Mouse (Mus musculus) liver, adult 2 months (tissue): ENCODE results near the gene Mylk4. TPM values are rescaled to one million over a fixed set of nuclear protein-coding genes. Genes with fewer than 3 reads are reported as not detected.

ENCODE experiments used
- DNase-seq: peaks from one replicate; pipeline ENCODE4 v3.0.0-alpha.2; 2011; ENCODE audit warnings: low read depth, low spot score; ENCODE audit errors: extremely low read depth
- H3K27ac ChIP-seq: fragments of 200-500 bp; replicated peaks from 2 replicates; pipeline ENCODE4 v1.5.1; 2012; ENCODE audit warnings: low read depth, mild to moderate bottlenecking, control low read depth, inconsistent platforms, low read length; ENCODE audit not compliant: insufficient read depth
- H3K27me3 ChIP-seq: fragments of 200-500 bp; 2 replicates; pipeline ENCODE4 v1.6.1; 2012; ENCODE audit warnings: mild to moderate bottlenecking, moderate library complexity, low read length, inconsistent platforms; ENCODE audit not compliant: control insufficient read depth, insufficient read depth
- H3K36me3 ChIP-seq: fragments of 200-500 bp; 2 replicates; pipeline ENCODE4 v1.6.1; 2012; ENCODE audit warnings: low read length, inconsistent platforms; ENCODE audit not compliant: control insufficient read depth, insufficient read depth
- H3K4me1 ChIP-seq: fragments of 200-500 bp; 2 replicates; pipeline ENCODE4 v1.6.1; 2011; ENCODE audit warnings: low read length; ENCODE audit not compliant: control insufficient read depth, insufficient read depth
- H3K4me3 ChIP-seq: fragments of 200-500 bp; 2 replicates; pipeline ENCODE4 v1.5.1; 2011; ENCODE audit warnings: low read depth, mild to moderate bottlenecking, control low read depth, low read length, moderate library complexity; ENCODE audit not compliant: insufficient read depth
- H3K79me2 ChIP-seq: fragments of 200-500 bp; 2 replicates; pipeline ENCODE4 v1.6.1; 2012; ENCODE audit warnings: inconsistent platforms, mild to moderate bottlenecking, low read length, moderate library complexity; ENCODE audit not compliant: control insufficient read depth, insufficient read depth
- H3K9ac ChIP-seq: fragments of 200-500 bp; 2 replicates; pipeline ENCODE4 v1.6.1; 2012; ENCODE audit warnings: low read depth, mild to moderate bottlenecking, control low read depth, inconsistent platforms, low read length
- CTCF ChIP-seq: fragments of 200-500 bp; IDR thresholded peaks from 2 replicates; pipeline ENCODE4 v1.5.1; 2011; ENCODE audit warnings: low read depth, low read length, control low read depth
- POLR2A ChIP-seq: fragments of 200-500 bp; IDR thresholded peaks from 2 replicates; pipeline ENCODE4 v1.6.1; 2011; ENCODE audit warnings: low read length, control low read depth; ENCODE audit not compliant: insufficient read depth; ENCODE audit errors: extremely low read depth
- WGBS: fragments of 180-500 bp; shearing (Covaris S2); methylation state at CpG from one replicate; pipeline ENCODE4 v1.1.7; 2018; 5-methylcytosine and 5-hydroxymethylcytosine counted together
- polyA plus RNA-seq: library from polyadenylated mRNA; depleted of rRNA; stranded (reverse); fragments of >200 nt; gene quantifications from 2 replicates; pipeline ENCODE4 v1.2.3, GENCODE M21; 2012
- total RNA-seq: library from RNA; depleted of rRNA; stranded (reverse); fragments of >200 nt; gene quantifications from 2 replicates; pipeline ENCODE4 v1.2.3, GENCODE M21; 2014

The Mylk4 gene
- total and polyA plus RNA-seq, 2 experiments = 0.37 TPM; not detected in 1

- Histone ChIP-seq H3K27ac (no peak overlapping the region), H3K4me3 (no peak overlapping the region), H3K27me3 (peaks cover 3% of the 10 kb centered on the region; the same call in 1 of the 2 replicates), H3K36me3 (no peaks in the 10 kb centered on the region), H3K9ac (no peak overlapping the region), H3K79me2 (no peaks in the 10 kb centered on the region), H3K4me1 (no peaks in the 10 kb centered on the region)
- TF ChIP-seq CTCF = no peak
- no peak for TF ChIP-seq POLR2A
- no peak for DNase-seq
Measured at GRCm38 (mm10) chr13:32731283-32731682, 52.5 kb downstream of the Mylk4 start.

GRCm38 (mm10) chr13:32724606-32725005 lies 59.1 kb downstream of the Mylk4 start:
- Histone ChIP-seq H3K27ac (no peak overlapping the region), H3K79me2 (no peaks in the 10 kb centered on the region), H3K4me1 (no peaks in the 10 kb centered on the region), H3K9ac (no peak overlapping the region), H3K36me3 (no peaks in the 10 kb centered on the region), H3K4me3 (no peak overlapping the region), H3K27me3 (no peaks in the 10 kb centered on the region)
- WGBS = 94% methylated on average over 5 of the region's 5 CpGs
- DNase-seq = no peak
- TF ChIP-seq CTCF (no peak), POLR2A (no peak)

- Histone ChIP-seq H3K36me3 (no peaks in the 10 kb centered on the region), H3K27ac (no peak overlapping the region)
- 85% methylated on average over 4 of the region's 4 CpGs for WGBS
Measured at GRCm38 (mm10) chr13:32721717-32722116, 62.0 kb downstream of the Mylk4 start.

GRCm38 (mm10) chr13:32719284-32719683 lies 64.5 kb downstream of the Mylk4 start:
- DNase-seq = no peak
- TF ChIP-seq CTCF (no peak), POLR2A (no peak)
- Histone ChIP-seq H3K9ac (no peak overlapping the region), H3K27ac (no peak overlapping the region), H3K4me3 (no peak overlapping the region), H3K79me2 (no peaks in the 10 kb centered on the region), H3K4me1 (no peaks in the 10 kb centered on the region), H3K36me3 (no peaks in the 10 kb centered on the region), H3K27me3 (no peaks in the 10 kb centered on the region)
- 76% methylated on average over 3 of the region's 3 CpGs for WGBS

More at GRCm38 (mm10) chr13:32721717-32722116, 62.0 kb downstream of the Mylk4 start:
- Histone ChIP-seq H3K79me2 (no peaks in the 10 kb centered on the region), H3K9ac (no peak overlapping the region), H3K4me3 (no peak overlapping the region), H3K4me1 (no peaks in the 10 kb centered on the region), H3K27me3 (no peaks in the 10 kb centered on the region)
- DNase-seq = no peak
- TF ChIP-seq CTCF (no peak), POLR2A (no peak)

- no peaks in the 10 kb centered on the region for H3K4me1 ChIP-seq
Measured at GRCm38 (mm10) chr13:32717709-32718108, 66.0 kb downstream of the Mylk4 start.

GRCm38 (mm10) chr13:32712568-32712967 lies 71.2 kb downstream of the Mylk4 start:
- 81% methylated on average over 3 of the region's 3 CpGs for WGBS
- Histone ChIP-seq H3K9ac (no peak overlapping the region), H3K27ac (no peak overlapping the region), H3K4me1 (no peaks in the 10 kb centered on the region), H3K4me3 (no peak overlapping the region), H3K79me2 (no peaks in the 10 kb centered on the region), H3K36me3 (no peaks in the 10 kb centered on the region), H3K27me3 (no peaks in the 10 kb centered on the region)
- no peak for TF ChIP-seq POLR2A
- no peak for TF ChIP-seq CTCF
- DNase-seq = no peak

More at GRCm38 (mm10) chr13:32717709-32718108, 66.0 kb downstream of the Mylk4 start:
- H3K36me3 ChIP-seq = no peaks in the 10 kb centered on the region
- no peak for DNase-seq
- 78% methylated on average over 5 of the region's 5 CpGs for WGBS
- H3K27ac ChIP-seq = no peak overlapping the region
- no peak overlapping the region for H3K9ac ChIP-seq
- no peaks in the 10 kb centered on the region for H3K27me3 ChIP-seq
- no peak overlapping the region for H3K4me3 ChIP-seq
- TF ChIP-seq POLR2A (no peak), CTCF (no peak)
- H3K79me2 ChIP-seq = no peaks in the 10 kb centered on the region
